Mouse (Mus musculus) T-cell, adult 66 days (primary cell): ENCODE results near the gene Ak5. TPM values are rescaled to one million over a fixed set of nuclear protein-coding genes. Genes with fewer than 3 reads are reported as not detected.

Source experiments
- total RNA-seq, 2 experiments: library from RNA; stranded (reverse); gene quantifications; 3 replicates in 1 of 2; 4 replicates in 1 of 2; pipeline ENCODE4 v1.2.4; 2023

Gene Ak5
- total RNA-seq: not detected

GRCm38 (mm10) chr3:152668239-152668638 is at the start of gene Ak5:
Gene Ak5 (minus strand): TSS chr3:152668360.

GRCm38 (mm10) chr3:152713991-152714902 is 46.1 kb upstream of the Ak5 start, which contains the start of gene Pigk:
Gene Pigk (plus strand): TSS chr3:152714100.

Other genes with a start within 250 kb of the Ak5 start
- 10 to 100 TPM; 27.2 to 33.6 TPM for gene Pigk, start 45.7 kb upstream of the Ak5 start, total RNA-seq